Mouse (Mus musculus) lung, adult 2 months (tissue): ENCODE results near the gene Kcna6.

Experiments
- CTCF ChIP-seq: fragments of 200-500 bp; IDR thresholded peaks from 2 replicates; pipeline ENCODE4 v1.5.1; 2011; ENCODE audit warnings: mild to moderate bottlenecking, low read length, control low read depth; ENCODE audit not compliant: insufficient read depth
- POLR2A ChIP-seq: fragments of 200-500 bp; IDR thresholded peaks from 2 replicates; pipeline ENCODE4 v1.6.1; 2011; ENCODE audit warnings: low read depth, mild to moderate bottlenecking, control low read depth, low read length, borderline replicate concordance; ENCODE audit errors: extremely low read depth

GRCm38 (mm10) chr6:126705936-126706335, 34.5 kb downstream of the Kcna6 start:
- TF ChIP-seq POLR2A (no peak), CTCF (no peak)
